Mouse (Mus musculus) G1E (cell line): ENCODE measurements at regions not wholly inside any gene's neighbourhood (a gene's known extent, or its start where the extent isn't known, plus 50 kb on each side); places are given as distances from the start of the nearest gene placed in this dataset.

Experiments
- ATAC-seq: 2 replicates; pipeline ENCODE4 v1.8.0; 2016; ENCODE audit warnings: mild to moderate bottlenecking; ENCODE audit not compliant: insufficient number of reproducible peaks, poor library complexity, low FRiP score, severe bottlenecking; ENCODE audit errors: extremely low read depth
- DNase-seq: peaks from one replicate; pipeline ENCODE4 v3.0.0; 2012; ENCODE audit warnings: low spot score
- H3K27me3 ChIP-seq: 2 replicates; pipeline ENCODE4 v1.6.1; 2012; ENCODE audit warnings: mild to moderate bottlenecking, low read length, inconsistent platforms; ENCODE audit not compliant: insufficient read depth
- H3K36me3 ChIP-seq: replicated peaks from 2 replicates; pipeline ENCODE3; 2012; ENCODE audit warnings: mild to moderate bottlenecking, inconsistent platforms
- H3K4me1 ChIP-seq: 2 replicates; pipeline ENCODE4 v1.6.1; 2012; ENCODE audit warnings: low read depth, low read length, inconsistent platforms, mixed read lengths; ENCODE audit not compliant: insufficient read depth
- H3K4me3 ChIP-seq: 2 replicates; pipeline ENCODE4 v1.5.1; 2012; ENCODE audit warnings: low read depth, mild to moderate bottlenecking, inconsistent platforms, low read length, moderate library complexity, mixed read lengths
- H3K9me3 ChIP-seq: replicated peaks from 2 replicates; pipeline ENCODE4 v1.6.1; 2012; ENCODE audit warnings: inconsistent platforms
- CTCF ChIP-seq: IDR thresholded peaks from 2 replicates; pipeline ENCODE4 v1.5.1; 2012; ENCODE audit warnings: low read depth, low read length, inconsistent platforms, mixed read lengths
- GATA1 ChIP-seq: IDR thresholded peaks from 2 replicates; pipeline ENCODE4 v1.6.1; 2012; ENCODE audit warnings: borderline replicate concordance, low read length, inconsistent platforms, mixed read lengths
- GATA2 ChIP-seq: IDR thresholded peaks from 2 replicates; pipeline ENCODE4 v1.6.1; 2012; ENCODE audit warnings: low read depth, low read length, inconsistent platforms, borderline replicate concordance
- POLR2AphosphoS5 ChIP-seq: IDR thresholded peaks from 2 replicates; pipeline ENCODE4 v1.6.1; 2012; ENCODE audit warnings: low read depth, low read length, inconsistent platforms; ENCODE audit not compliant: insufficient replicate concordance
- TAL1 ChIP-seq: conservative IDR thresholded peaks from 2 replicates; pipeline ENCODE4 v1.6.1; 2012; ENCODE audit warnings: low read depth, low read length, inconsistent platforms, mixed read lengths

DNA sequence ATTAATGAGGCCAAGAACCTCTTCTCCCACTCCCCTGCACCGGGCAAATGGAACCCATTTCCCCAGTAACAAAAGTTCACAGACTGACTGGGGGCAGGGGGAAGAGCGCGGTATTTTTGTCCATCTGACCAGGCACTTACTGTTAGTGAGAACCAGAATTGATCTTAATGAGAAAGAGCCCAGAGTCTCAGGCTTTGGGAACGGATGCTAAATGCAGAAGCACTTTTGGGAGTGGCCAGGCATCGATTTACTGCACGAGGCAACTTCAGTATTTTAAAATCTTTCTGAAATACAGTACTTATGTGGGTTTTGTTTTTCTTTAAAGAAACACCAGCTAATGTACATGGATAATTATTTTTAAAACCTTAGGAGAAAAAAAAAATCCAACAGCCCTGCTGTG is 51.0 kb upstream of the Foxn3 start:
- H3K4me3 ChIP-seq: no peak overlapping the region
- peaks cover 25% of the 10 kb centered on the region for H3K9me3 ChIP-seq
- H3K27me3 ChIP-seq: no peaks in the 10 kb centered on the region
- no peak for ATAC-seq
- H3K36me3 ChIP-seq: no peaks in the 10 kb centered on the region
- TF ChIP-seq POLR2AphosphoS5: no peak
- no peak for TF ChIP-seq CTCF
- TF ChIP-seq GATA2: no peak
- TF ChIP-seq GATA1: no peak
- TF ChIP-seq TAL1: no peak
- no peaks in the 10 kb centered on the region for H3K4me1 ChIP-seq
- DNase-seq: no peak
